Mouse (Mus musculus) left cerebral cortex, adult 18-20 months (tissue): ENCODE measurements around the gene Szt2. TPM values are rescaled to one million over a fixed set of nuclear protein-coding genes. Genes with fewer than 3 reads are reported as not detected.

Source experiments
- total RNA-seq, 2 experiments: library from RNA; stranded (reverse); gene quantifications; 2 replicates each; pipeline ENCODE4 v1.2.3; 2021

The Szt2 gene
- total RNA-seq, 2 experiments from 2014 or later: 30.0 to 33.1 TPM

Other genes with a start within 250 kb of the Szt2 start
- 10 to 100 TPM; 36.2 to 38.2 TPM for gene Kdm4a, start 229.2 kb downstream of the Szt2 start, total RNA-seq
- 100 to 1,000 TPM; 101 to 110 TPM for gene Ptprf, start 117.9 kb downstream of the Szt2 start, total RNA-seq
- 10 to 100 TPM; 53.8 to 60.7 TPM for gene Med8, start 64 bp upstream of the Szt2 start, total RNA-seq
- gene Elovl1, start 18.8 kb upstream of the Szt2 start, total RNA-seq: 10 to 100 TPM; 18.3 to 19.2 TPM
- gene Cdc20, start 28.1 kb upstream of the Szt2 start, total RNA-seq: 1 to 10 TPM in 1 of 2 experiments, under 1 TPM in 1; 0.89 to 1.3 TPM
- under 1 TPM; 0.51 to 0.91 TPM for gene Mpl, start 48.2 kb upstream of the Szt2 start, total RNA-seq
- 1 to 10 TPM; 7.3 to 7.7 TPM for gene Tie1, start 80.8 kb upstream of the Szt2 start, total RNA-seq
- gene 2610528J11Rik, start 117.7 kb upstream of the Szt2 start, total RNA-seq: not detected
- gene Tmem125, start 134.8 kb upstream of the Szt2 start, total RNA-seq: 1 to 10 TPM; 5.0 to 5.3 TPM
- under 1 TPM; 0.79 to 0.98 TPM for gene Cfap57, start 211.5 kb upstream of the Szt2 start, total RNA-seq
- 10 to 100 TPM; 55.9 to 63.5 TPM for gene Ebna1bp2, start 211.5 kb upstream of the Szt2 start, total RNA-seq
- not detected for gene Olfr62, start 249.7 kb upstream of the Szt2 start, total RNA-seq